Mouse (Mus musculus) kidney, postnatal 4 days (tissue): Measurements from ENCODE around the gene Med11.
"Not testable (repeated sequence)": the region's sequence is repeated elsewhere in the genome, so short reads cannot be mapped to it uniquely, and the experiment has no call there.

Experiments
- DNase-seq, 2 experiments: peaks; one replicate each; pipeline ENCODE4 v3.0.0; 2021; ENCODE audit warnings: mixed read lengths in 2 of 2

The Med11 gene

GRCm38 (mm10) chr11:70447373-70447772 lies 4.3 kb upstream of the Med11 start:
- DNase-seq: no peak

DNA sequence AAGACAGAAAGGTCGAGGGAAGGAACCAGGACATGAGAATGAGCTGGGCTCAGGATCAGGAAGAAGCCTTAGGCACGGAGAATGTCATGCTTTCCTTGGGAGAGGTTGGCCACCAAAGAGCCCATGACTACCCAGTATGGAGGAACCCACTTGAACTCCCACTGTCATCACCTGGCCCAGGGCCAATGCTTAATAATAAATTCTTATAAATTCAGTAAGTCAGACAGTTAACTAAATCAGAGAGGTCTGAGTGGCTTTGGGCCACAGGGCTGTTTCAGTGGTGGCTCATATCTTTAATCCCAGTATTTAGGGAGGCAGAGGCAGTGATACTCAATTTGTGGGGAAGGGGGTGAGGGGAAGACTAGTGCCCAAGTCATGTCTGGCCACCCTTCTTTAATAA lies 793 bp upstream of the Med11 start:
- DNase-seq: no peak

- DNase-seq: no peak
Observed at GRCm38 (mm10) chr11:70453261-70454044, 1.7 kb downstream of the Med11 start.

DNA sequence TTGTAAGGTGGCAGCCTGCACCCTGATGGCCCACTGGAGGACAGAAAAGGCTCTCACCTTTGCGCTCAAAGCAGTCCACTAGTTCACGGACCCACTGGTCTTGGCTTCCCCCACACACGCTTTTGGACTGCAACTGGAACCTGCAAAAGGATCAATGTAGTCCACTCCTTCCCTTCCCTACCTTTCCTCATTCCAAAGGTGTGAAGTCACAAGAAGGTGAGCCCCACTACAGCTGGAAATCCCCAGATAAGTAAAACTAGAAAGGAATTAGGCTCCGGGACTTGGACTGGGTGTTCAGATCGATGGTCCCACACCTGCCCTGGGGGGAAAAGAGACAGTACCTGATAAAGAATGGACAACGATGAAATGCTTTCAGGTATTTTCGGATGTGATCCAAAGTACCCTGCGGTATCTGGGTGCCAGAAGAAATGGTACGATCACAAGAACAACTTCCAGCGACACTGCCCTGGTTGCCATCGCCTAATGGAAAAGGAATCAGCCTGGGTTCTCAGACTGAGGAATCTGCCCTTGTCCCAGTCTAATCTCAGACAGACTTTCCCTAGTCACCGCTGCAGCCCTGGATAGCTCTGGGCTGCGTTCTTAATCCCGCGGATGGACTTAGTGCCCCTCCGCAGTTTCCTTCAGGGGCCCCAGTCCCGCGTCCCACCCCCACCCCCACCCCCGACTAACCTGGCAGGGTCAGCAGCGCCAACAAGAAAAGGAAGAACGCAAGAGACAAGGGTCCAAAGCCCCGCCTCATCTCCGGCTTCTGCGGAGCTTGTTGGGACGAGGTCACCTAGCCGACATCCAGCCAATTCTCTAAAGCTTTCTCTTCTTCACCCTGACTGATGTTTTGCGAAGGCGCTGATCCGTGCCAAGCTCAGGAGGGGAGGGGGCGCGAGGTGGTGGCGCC lies 7.2 kb downstream of the Med11 start, which contains the start of gene Zmynd15:
Gene Zmynd15, plus strand, starts transcription at position 746 of the 913 bp plus-strand sequence.
- no peak for DNase-seq

DNA sequence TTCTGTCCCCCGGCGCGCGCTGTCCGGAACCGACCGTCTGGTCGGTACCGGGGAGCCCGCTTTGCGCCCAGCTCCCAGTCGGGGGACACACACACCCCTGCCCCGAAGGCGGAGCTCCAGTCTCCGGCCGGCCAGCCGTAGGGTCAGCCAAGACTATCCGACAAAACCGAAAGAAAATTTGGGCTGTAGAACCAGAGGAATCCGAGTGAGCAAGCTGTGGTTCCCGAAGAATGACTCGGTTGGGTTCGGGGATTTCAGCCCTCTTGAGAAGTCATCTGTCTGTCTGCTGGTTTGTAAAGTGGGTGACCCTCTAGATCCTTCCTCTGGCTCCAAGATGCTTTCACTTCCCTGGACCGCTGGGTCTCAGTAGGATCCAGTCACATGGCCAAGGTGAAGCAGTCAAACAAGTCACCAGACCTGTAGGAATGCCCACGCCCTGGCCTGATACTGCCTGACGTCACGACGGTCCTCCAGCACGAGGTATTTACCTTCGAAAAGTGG lies 7.9 kb downstream of the Med11 start, which contains the start of gene Cxcl16:
Gene Cxcl16, minus strand, starts transcription at position 384 of the 501 bp plus-strand sequence.
- peak; percentile 61 to 73 for DNase-seq

- DNase-seq: no peak
Observed at GRCm38 (mm10) chr11:70463970-70464369, 12.3 kb downstream of the Med11 start.

- no peak for DNase-seq
Observed at GRCm38 (mm10) chr11:70465211-70465610, 13.5 kb downstream of the Med11 start.

DNA sequence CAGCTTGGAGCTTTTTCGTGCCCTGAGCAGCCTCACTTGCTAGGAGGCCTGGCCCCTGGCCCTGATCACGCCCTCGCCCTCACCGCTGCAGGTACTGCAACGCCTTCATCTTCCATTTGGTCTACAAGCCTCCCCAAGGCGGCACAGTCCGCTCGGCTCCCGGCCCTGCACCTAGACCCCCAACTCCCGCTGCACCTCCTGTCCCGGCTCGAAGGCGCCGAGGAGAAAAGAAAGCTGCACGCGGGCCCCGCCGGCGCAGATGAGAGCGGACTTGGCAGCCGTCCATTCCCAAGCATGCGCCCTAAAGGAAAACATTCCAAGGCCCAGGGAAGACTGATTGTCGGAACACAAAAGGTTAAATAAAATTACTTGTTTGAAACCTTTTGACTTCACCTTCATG lies 14.1 kb downstream of the Med11 start:
- DNase-seq: peak; percentile 70 to 73

GRCm38 (mm10) chr11:70467902-70468619 lies 16.3 kb downstream of the Med11 start:
- no peak for DNase-seq

DNA sequence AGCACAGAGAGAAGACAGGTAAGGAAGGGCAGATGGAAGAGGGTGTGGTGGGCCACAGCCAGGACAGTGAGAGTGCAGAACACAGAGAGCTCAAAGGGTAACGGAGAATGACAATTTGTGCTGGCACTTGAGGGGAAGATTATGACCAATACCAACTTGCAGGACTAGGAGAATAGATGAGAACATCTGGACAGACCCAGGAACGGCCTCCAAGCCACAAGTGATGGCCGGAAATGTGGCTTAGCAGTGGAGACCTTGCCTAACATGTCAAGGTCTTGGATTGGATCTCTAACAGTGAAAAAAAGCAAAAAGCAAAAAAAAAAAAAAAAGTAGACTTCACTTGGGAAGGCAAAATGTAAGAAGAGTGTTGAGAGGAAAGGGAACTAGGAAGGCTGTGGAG lies 18.0 kb downstream of the Med11 start:
- no peak for DNase-seq

GRCm38 (mm10) chr11:70472716-70473115 lies 21.0 kb downstream of the Med11 start:
- no peak for DNase-seq

DNA sequence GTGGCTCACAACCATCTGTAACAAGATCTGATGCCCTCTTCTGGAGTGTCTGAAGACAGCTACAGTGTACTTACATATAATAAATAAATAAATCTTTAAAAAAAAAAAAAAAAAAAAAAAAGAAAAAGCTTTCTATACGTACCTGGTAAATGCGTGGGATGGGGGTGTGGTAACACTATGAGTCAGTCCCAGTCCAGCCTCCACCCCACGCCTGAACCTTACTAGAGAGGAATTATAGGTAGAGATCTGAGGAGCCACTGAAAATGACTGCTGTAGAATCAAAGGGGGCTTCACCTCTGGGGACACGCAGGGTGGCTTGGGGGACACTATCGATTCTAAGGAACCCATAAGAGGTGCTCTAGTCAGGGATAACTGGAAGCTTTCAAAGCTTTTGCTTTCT lies 21.6 kb downstream of the Med11 start:
- DNase-seq: not testable (repeated sequence)

- DNase-seq: peak in 1 of 2 experiments; percentile 42
Observed at GRCm38 (mm10) chr11:70474872-70475534, 23.3 kb downstream of the Med11 start.

DNA sequence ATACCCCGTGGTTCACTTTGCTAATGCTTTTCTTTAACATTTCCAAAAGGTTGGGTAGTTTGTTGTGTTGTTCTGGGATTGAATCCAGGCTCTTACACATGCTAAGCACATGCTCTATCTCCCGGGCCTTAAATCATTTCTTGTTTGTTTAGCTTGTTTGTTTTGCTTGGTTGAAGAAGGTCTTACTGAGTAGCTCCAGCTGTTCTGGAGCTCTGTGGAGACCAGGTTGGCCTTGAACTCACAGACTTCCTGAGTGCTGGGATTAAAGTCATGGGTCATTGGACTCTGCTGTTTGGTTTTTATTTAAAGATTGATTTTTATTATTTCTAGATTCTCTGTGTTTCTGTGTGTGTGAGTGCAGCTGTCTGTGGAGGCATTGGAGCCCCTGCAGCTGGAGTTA lies 33.8 kb downstream of the Med11 start:
- peak; percentile 33 to 54 for DNase-seq

- peak in 1 of 2 experiments; percentile 24 for DNase-seq
Observed at GRCm38 (mm10) chr11:70487816-70488215, 36.1 kb downstream of the Med11 start.

DNA sequence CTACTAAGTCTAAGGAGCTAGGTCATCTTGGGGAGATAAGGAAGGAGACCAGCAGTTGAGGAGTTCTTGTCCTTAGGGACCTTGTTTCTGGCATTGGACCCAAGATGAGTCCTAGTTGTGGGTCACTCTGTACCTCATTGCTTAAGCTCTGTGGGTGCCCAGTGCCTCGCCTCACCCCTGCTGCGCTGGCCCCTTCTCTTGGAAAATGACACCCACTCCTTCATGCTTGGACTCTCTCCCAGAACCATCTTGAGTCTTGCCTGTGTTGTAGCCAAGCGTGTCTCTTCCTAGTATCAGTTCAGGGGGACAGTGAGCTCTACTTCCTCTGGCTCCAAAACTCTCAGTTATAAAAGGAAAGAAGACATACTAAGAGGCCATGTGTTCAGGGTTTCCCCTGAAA lies 37.4 kb downstream of the Med11 start:
- DNase-seq: no peak

- DNase-seq: no peak
Observed at GRCm38 (mm10) chr11:70489684-70490083, 38.0 kb downstream of the Med11 start.

- peak; percentile 31 to 50 for DNase-seq
Observed at GRCm38 (mm10) chr11:70499566-70500475, 48.1 kb downstream of the Med11 start.

- no peak for DNase-seq
Observed at GRCm38 (mm10) chr11:70500476-70500812, 48.7 kb downstream of the Med11 start.

DNA sequence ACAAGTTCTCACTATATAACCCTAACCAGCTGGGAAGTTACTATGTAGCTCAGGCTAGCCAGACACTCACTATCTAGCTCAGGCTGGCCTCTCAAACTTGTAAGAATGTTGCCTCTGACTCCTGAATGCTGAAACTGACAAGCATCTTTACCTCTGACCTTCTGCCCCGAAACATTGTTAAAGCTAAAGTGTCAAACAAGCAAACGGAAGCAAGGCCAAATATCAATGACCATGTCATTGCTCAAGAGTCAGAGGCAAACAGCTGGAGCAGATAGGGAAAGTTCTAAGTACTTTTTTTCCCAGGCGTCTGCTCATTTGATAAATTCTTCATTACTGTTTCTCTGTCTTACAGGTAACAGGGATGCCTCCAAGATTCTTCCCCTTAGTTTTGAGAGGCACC lies 50.3 kb downstream of the Med11 start:
- DNase-seq: no peak
